Mouse (Mus musculus): ENCODE data around the gene Kdelc2. TPM values are rescaled to one million over a fixed set of nuclear protein-coding genes. Genes with fewer than 3 reads are reported as not detected.

Kdelc2 gene
- total and polyA plus RNA-seq, 3 experiments = not detected

DNA sequence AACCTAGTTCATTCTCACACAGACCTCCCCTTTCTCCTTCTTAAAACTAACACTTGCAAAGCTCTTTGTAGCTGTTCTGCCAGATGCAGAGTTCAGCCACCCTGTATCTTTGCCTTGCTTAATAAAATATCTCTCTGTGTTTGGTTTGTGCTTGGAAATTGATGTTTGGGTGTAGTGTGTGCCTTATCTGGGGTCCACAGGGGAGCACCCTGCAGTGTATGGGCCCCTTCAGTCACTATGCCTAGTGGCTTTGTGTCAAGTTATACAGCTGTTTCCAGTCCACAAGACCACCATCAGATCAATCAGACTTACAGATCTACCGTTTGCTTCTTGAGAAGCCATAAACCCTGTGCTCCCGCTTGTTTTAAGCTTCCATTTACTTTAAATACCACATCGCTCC, 25.6 kb downstream of the Kdelc2 start:
- in situ Hi-C loops (cut with MboI; ENCODE audit: low pct_ligation_motif_present, low pct_unique_long_range_greater_than_20kb, low sequenced_read_pairs) = no loop called here
- no peak overlapping the region for H3K27ac ChIP-seq (ENCODE audit: insufficient read depth, low read depth)
- no peaks in the 10 kb centered on the region for H3K79me2 ChIP-seq (replicated peaks; ENCODE audit: control insufficient read depth, extremely low read depth, insufficient read depth, poor library complexity, severe bottlenecking)
- H3K36me3 ChIP-seq (replicated peaks in 1 of 2; ENCODE audit: control insufficient read depth in 1 of 2, insufficient read depth in 1 of 2, low read length in 1 of 2) = no peaks in the 10 kb centered on the region
- no peak for DNase-seq (ENCODE audit: extremely low read depth)
- H3K4me2 ChIP-seq (ENCODE audit: insufficient read depth, low read depth, poor library complexity, severe bottlenecking) = no peak overlapping the region
- TF ChIP-seq TCF12 (IDR thresholded peaks at IDR 0.05; ENCODE audit: low read depth, low read length) (no peak), ZMIZ1 (IDR thresholded peaks at IDR 0.05; ENCODE audit: low read depth, low read length) (no peak), ZNF384 (IDR thresholded peaks at IDR 0.05; ENCODE audit: low read depth, low read length) (no peak), MYC (IDR thresholded peaks at IDR 0.05; ENCODE audit: low read depth, low read length) (no peak), HCFC1 (IDR thresholded peaks at IDR 0.05; ENCODE audit: low read depth, low read length) (no peak), POLR2A (IDR thresholded peaks at IDR 0.05; ENCODE audit: low read depth, low read length) (no peak), GABPA (IDR thresholded peaks at IDR 0.05; ENCODE audit: insufficient replicate concordance, low read depth, low read length) (no peak), NELFE (IDR thresholded peaks at IDR 0.05; ENCODE audit: low read depth, low read length) (no peak), MXI1 (IDR thresholded peaks at IDR 0.05; ENCODE audit: low read depth, low read length) (no peak), MAX (IDR thresholded peaks at IDR 0.05; ENCODE audit: low read length) (no peak), MAZ (IDR thresholded peaks at IDR 0.05; ENCODE audit: low read depth, low read length) (no peak), ELF1 (IDR thresholded peaks at IDR 0.05; ENCODE audit: low read depth, low read length) (no peak), USF2 (conservative IDR thresholded peaks at IDR 0.05; ENCODE audit: low read depth, low read length) (no peak), JUN (IDR thresholded peaks at IDR 0.05; ENCODE audit: insufficient read depth, low read depth, low read length) (no peak)
- dilution Hi-C loops (cut with MboI; ENCODE audit: extremely low pct_ligation_motif_present, extremely low pct_unique_long_range_greater_than_20kb, low sequenced_read_pairs) = no loop called here
- H3K4me1 ChIP-seq (ENCODE audit: control insufficient read depth in 1 of 2, insufficient read depth in 2 of 2) = peaks cover 0 to 4% of the 10 kb centered on the region in 2 experiments; a peak in 2 of 4 replicates
- H3K9ac ChIP-seq (ENCODE audit: insufficient read depth, low read depth) = no peak overlapping the region
- H3K27me3 ChIP-seq (replicated peaks) = no peaks in the 10 kb centered on the region
- H3K4me3 ChIP-seq (replicated peaks in 1 of 3; ENCODE audit: low read depth in 2 of 3, low read length in 2 of 3, poor library complexity in 1 of 3) = no peak overlapping the region
- H3K9me3 ChIP-seq (replicated peaks; ENCODE audit: low read length) = no peaks in the 10 kb centered on the region

- no peak overlapping the region for H3K9ac ChIP-seq (ENCODE audit: insufficient read depth, low read depth)
- H3K36me3 ChIP-seq (replicated peaks in 1 of 2; ENCODE audit: control insufficient read depth in 1 of 2, insufficient read depth in 1 of 2, low read length in 1 of 2) = no peaks in the 10 kb centered on the region
- no peaks in the 10 kb centered on the region for H3K4me1 ChIP-seq (ENCODE audit: control insufficient read depth in 1 of 2, insufficient read depth in 2 of 2)
- H3K4me2 ChIP-seq (ENCODE audit: insufficient read depth, low read depth, poor library complexity, severe bottlenecking) = no peak overlapping the region
- H3K4me3 ChIP-seq (replicated peaks in 1 of 3; ENCODE audit: low read depth in 2 of 3, low read length in 2 of 3, poor library complexity in 1 of 3) = no peak overlapping the region
- H3K27me3 ChIP-seq (replicated peaks) = no peaks in the 10 kb centered on the region
- no peak for DNase-seq (ENCODE audit: extremely low read depth)
- H3K27ac ChIP-seq (ENCODE audit: insufficient read depth, low read depth) = no peak overlapping the region
- no peaks in the 10 kb centered on the region for H3K79me2 ChIP-seq (replicated peaks; ENCODE audit: control insufficient read depth, extremely low read depth, insufficient read depth, poor library complexity, severe bottlenecking)
- in situ Hi-C loops (cut with MboI; ENCODE audit: low pct_ligation_motif_present, low pct_unique_long_range_greater_than_20kb, low sequenced_read_pairs) = no loop called here
- no peak for TF ChIP-seq ZMIZ1 (IDR thresholded peaks at IDR 0.05; ENCODE audit: low read depth, low read length)
- TF ChIP-seq CHD2 (IDR thresholded peaks at IDR 0.05; ENCODE audit: low read length) = no peak
- TF ChIP-seq MYC (IDR thresholded peaks at IDR 0.05; ENCODE audit: low read depth, low read length) = no peak
- no peak for TF ChIP-seq MAFK (IDR thresholded peaks at IDR 0.05; ENCODE audit: insufficient replicate concordance, low read length)
- no peak for TF ChIP-seq POLR2A (IDR thresholded peaks at IDR 0.05; ENCODE audit: low read depth, low read length)
- TF ChIP-seq MAX (IDR thresholded peaks at IDR 0.05; ENCODE audit: low read length) = no peak
- no peak for TF ChIP-seq USF2 (conservative IDR thresholded peaks at IDR 0.05; ENCODE audit: low read depth, low read length)
- no peak for TF ChIP-seq PAX5 (IDR thresholded peaks at IDR 0.05; ENCODE audit: low read length)
- no peak for TF ChIP-seq ELF1 (IDR thresholded peaks at IDR 0.05; ENCODE audit: low read depth, low read length)
- no peak for TF ChIP-seq USF1 (IDR thresholded peaks at IDR 0.05; ENCODE audit: low read depth, low read length)
- H3K9me3 ChIP-seq (replicated peaks; ENCODE audit: low read length) = peaks cover 2% of the 10 kb centered on the region
- dilution Hi-C loops (cut with MboI; ENCODE audit: extremely low pct_ligation_motif_present, extremely low pct_unique_long_range_greater_than_20kb, low sequenced_read_pairs) = no loop called here
Measured at GRCm38 (mm10) chr9:53422133-53422896, 38.5 kb downstream of the Kdelc2 start.
